Mouse (Mus musculus): ENCODE data around the gene Asb4. TPM values are rescaled to one million over a fixed set of nuclear protein-coding genes. Genes with fewer than 3 reads are reported as not detected.
"Not testable (repeated sequence)": the region's sequence is repeated elsewhere in the genome, so short reads cannot be mapped to it uniquely, and the experiment has no call there.

Gene Asb4
- polyA plus RNA-seq (2012; ENCODE audit: insufficient read depth, insufficient read length, missing spikeins) = 1.1 and 1.4 TPM in 2 replicates

DNA sequence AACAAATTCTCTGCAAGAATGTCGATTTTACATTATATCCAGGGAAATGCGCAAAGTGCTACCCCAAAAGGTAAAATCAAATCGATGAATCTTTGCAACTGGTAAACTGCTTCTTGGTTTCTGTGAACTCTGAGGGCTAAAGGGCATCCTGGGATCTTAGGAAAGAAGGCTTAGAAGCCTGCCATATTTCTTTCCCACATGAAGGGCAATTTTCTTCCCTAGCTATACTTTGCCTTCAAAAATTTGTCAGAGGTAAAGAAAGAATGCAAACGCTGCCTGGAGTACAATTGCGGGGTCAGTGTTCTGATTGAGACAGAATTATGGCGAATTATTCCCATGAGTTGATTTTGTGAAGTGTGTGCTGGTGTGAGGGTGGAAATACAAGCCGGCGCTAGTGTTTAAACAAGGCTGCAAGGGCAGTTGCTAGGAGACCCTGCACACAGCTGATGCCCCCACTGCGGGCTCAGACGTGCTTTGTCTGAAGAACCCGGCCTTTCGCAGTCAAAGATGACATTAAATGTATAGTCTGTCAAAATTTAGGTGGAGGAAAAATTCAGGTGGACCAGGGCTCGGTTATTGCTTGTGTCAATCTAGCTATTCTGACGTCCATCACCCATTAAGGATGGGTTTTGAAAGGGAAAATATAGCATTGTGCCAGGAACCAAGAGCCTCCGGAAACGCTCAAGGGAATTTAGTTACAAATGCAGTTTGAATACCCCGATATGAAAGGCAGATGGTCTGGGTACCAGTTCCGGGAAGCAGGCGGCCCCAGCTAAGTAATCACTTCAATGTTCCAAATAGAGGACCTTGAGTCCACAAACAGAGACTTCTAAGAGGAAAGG, at the start of gene Asb4:
TSS of gene Asb4 (plus strand) at position 51 of the 842 bp plus-strand sequence.
- TF ChIP-seq POLR2A (IDR thresholded peaks at IDR 0.05; ENCODE audit: borderline replicate concordance, low read depth, low read length) (no peak), CTCF (IDR thresholded peaks at IDR 0.05; ENCODE audit: low read depth, low read length) (no peak)
- Histone ChIP-seq H3K4me1 (ENCODE audit: control insufficient read depth, insufficient read depth, low read length) (peaks cover 7% of the 10 kb centered on the region), H3K27ac (ENCODE audit: insufficient read depth, low read depth, low read length) (no peak within 1 kb of the TSS), H3K4me3 (ENCODE audit: insufficient read depth, low read length) (peak within 1 kb of the TSS; percentile 37)

DNA sequence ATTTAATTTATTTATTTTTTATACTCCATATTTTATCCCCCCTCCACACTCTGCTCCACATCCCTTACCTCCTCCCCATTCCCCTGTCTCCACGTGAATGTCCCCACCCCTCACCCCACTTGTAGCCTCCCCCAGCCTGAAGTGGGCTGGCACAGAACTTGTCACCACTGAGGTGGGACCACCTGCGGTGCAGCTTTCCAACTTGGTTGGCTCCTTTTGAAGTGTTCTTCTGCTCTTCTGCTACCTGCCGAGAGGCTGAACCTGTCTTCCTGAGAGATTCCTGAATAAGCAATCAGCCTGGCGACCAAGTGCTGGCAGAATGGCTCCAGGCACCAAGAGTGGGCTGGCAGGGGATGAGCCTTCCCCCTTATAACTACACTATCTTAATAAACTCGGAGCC, 49.2 kb upstream of the Asb4 start:
- TF ChIP-seq CTCF (IDR thresholded peaks at IDR 0.05; ENCODE audit: low read depth, low read length) (no peak), POLR2A (IDR thresholded peaks at IDR 0.05; ENCODE audit: borderline replicate concordance, low read depth, low read length) (no peak)
- H3K4me1 ChIP-seq (ENCODE audit: control insufficient read depth, insufficient read depth, low read length) = peaks cover 5% of the 10 kb centered on the region
- H3K27ac ChIP-seq (ENCODE audit: insufficient read depth, low read depth, low read length) = no peak overlapping the region
- no peak overlapping the region for H3K4me3 ChIP-seq (ENCODE audit: insufficient read depth, low read length)

DNA sequence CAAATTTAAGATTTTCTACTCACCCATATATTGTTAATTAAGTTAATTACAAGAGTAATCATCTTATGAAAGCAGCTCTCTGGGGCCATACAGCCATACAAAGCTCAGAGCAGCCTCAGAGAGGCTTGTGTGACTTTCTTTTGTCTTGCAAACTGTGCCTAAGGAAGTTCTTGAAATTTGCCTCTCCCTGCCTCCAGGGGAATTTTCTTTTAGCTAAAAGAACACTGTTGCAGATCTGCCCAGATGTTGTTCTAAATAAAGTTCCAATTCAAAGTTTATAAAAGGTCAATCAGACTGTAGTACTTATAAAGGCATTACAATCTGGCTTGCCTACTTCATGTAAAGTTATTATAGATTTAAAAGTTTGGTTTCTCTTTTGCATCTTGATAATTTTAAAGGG, 47.2 kb upstream of the Asb4 start:
- not testable (repeated sequence) for H3K4me3 ChIP-seq (ENCODE audit: insufficient read depth, low read length)

DNA sequence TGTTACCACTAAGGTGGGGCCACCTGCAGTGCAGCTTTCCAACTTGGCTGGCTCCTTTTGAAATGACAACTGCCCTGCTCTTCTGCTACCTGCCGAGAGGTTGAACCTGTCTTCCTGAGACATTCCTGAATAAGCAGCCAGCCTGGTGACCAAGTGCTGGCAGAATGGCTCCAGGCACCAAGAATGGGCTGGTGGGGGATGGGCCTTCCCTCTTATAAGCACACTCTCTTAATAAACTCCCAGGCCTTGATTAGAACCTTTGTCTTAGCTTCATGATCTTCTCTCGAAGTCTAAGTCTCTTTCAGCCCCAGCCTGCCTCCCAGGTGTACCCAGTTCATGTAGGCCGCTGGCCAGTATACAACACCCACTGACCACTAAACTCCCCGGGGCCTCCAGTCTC, 44.4 kb upstream of the Asb4 start:
- Histone ChIP-seq H3K4me1 (ENCODE audit: control insufficient read depth, insufficient read depth, low read length) (peaks cover 22% of the 10 kb centered on the region), H3K27ac (ENCODE audit: insufficient read depth, low read depth, low read length) (peak overlapping the region; percentile 93)

More for the DNA sequence above, 47.2 kb upstream of the Asb4 start:
- H3K4me1 ChIP-seq (ENCODE audit: control insufficient read depth, insufficient read depth, low read length) = peaks cover 14% of the 10 kb centered on the region
- not testable (repeated sequence) for H3K27ac ChIP-seq (ENCODE audit: insufficient read depth, low read depth, low read length)

DNA sequence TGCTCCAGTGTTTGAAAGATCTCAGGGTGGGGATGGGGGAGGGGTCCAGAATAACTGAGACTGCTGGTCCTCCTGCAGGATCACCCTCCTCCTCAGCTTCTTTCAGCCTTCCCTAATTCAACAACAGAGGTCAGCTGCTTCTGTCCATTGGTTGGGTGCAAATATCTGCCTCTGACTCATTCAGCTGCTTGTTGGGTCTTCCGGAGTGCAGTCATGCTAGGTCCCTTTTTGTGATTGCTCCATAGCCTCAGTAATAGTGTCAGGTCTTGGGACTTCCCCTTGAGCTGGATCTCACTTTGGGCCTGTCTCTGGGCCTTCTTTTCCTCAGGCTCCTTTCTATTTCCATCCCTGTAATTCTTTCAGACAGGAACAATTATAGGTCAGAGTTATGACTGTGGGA, 43.9 kb upstream of the Asb4 start:
- Histone ChIP-seq H3K4me1 (ENCODE audit: control insufficient read depth, insufficient read depth, low read length) (peaks cover 24% of the 10 kb centered on the region), H3K27ac (ENCODE audit: insufficient read depth, low read depth, low read length) (peak overlapping the region; percentile 93)
- not testable (repeated sequence) for H3K4me3 ChIP-seq (ENCODE audit: insufficient read depth, low read length)

More for the DNA sequence above, 44.4 kb upstream of the Asb4 start:
- H3K4me3 ChIP-seq (ENCODE audit: insufficient read depth, low read length) = not testable (repeated sequence)

DNA sequence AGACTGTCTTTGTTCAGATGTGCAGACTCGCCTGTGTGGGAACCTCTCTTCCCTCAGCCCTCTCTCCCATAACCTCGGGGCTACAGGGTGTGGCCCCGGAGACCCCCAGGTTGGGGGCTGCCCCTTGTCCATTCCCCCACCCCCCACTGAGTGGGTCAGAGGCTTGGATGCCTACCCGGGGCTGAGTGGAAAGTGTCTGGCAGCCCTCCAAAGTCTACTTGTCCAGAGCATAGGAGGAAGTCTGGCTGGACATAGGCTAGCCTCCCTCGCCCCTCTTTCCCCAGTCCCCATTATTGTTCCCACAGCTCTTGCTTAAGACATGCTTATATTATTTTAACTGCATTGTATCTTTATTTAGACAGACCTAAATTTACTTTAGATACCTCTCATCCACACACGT, 38.9 kb upstream of the Asb4 start:
- H3K27ac ChIP-seq (ENCODE audit: insufficient read depth, low read depth, low read length) = no peak overlapping the region
- H3K4me1 ChIP-seq (ENCODE audit: control insufficient read depth, insufficient read depth, low read length) = peaks cover 19% of the 10 kb centered on the region
- TF ChIP-seq POLR2A (IDR thresholded peaks at IDR 0.05; ENCODE audit: borderline replicate concordance, low read depth, low read length) = no peak
- no peak for TF ChIP-seq CTCF (IDR thresholded peaks at IDR 0.05; ENCODE audit: low read depth, low read length)
- no peak overlapping the region for H3K4me3 ChIP-seq (ENCODE audit: insufficient read depth, low read length)

DNA sequence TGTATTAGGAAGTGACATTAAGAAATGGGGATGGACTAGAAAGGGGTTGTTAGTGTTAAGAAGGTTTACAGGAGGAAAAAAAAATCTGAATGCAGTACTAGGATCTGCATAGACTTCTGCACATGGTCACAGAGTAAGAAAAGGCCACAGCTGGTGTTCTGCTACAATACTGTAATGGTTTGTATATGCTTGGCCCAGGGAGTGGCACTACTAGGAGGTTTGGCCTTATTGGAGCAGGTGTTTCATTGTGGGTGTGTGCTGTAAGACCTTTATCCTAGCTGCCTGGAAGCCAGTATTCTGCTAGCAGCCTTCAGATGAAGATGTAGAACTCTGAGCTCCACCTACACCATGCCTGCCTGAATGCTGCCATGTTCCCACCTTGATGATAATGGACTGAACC, 25.3 kb upstream of the Asb4 start:
- Histone ChIP-seq H3K4me1 (ENCODE audit: control insufficient read depth, insufficient read depth, low read length) (peaks cover 14% of the 10 kb centered on the region), H3K27ac (ENCODE audit: insufficient read depth, low read depth, low read length) (no peak overlapping the region), H3K4me3 (ENCODE audit: insufficient read depth, low read length) (no peak overlapping the region)
- TF ChIP-seq POLR2A (IDR thresholded peaks at IDR 0.05; ENCODE audit: borderline replicate concordance, low read depth, low read length) (no peak), CTCF (IDR thresholded peaks at IDR 0.05; ENCODE audit: low read depth, low read length) (no peak)

DNA sequence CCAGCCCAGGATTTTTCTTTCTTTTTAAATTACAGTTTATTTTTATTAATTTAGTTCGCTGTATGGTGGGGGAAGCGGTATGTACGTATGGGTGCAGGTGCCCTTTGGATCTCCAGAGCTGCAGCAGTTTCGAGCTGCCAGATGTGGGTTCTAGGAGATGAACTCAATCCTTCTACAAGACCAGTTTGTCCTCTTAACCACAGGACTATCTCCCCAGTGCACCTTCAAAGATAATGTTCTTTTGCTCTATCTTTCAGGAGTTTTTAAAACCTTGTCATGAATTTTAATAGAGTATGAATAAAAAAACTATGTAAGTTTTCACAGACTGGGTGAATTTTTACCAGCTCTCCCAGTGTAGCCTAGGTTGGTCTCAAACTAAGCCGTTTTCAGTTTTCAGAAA, 22.8 kb upstream of the Asb4 start:
- H3K4me1 ChIP-seq (ENCODE audit: control insufficient read depth, insufficient read depth, low read length) = peaks cover 34% of the 10 kb centered on the region
- TF ChIP-seq CTCF (IDR thresholded peaks at IDR 0.05; ENCODE audit: low read depth, low read length) = no peak
- TF ChIP-seq POLR2A (IDR thresholded peaks at IDR 0.05; ENCODE audit: borderline replicate concordance, low read depth, low read length) = no peak
- no peak overlapping the region for H3K27ac ChIP-seq (ENCODE audit: insufficient read depth, low read depth, low read length)
- no peak overlapping the region for H3K4me3 ChIP-seq (ENCODE audit: insufficient read depth, low read length)

DNA sequence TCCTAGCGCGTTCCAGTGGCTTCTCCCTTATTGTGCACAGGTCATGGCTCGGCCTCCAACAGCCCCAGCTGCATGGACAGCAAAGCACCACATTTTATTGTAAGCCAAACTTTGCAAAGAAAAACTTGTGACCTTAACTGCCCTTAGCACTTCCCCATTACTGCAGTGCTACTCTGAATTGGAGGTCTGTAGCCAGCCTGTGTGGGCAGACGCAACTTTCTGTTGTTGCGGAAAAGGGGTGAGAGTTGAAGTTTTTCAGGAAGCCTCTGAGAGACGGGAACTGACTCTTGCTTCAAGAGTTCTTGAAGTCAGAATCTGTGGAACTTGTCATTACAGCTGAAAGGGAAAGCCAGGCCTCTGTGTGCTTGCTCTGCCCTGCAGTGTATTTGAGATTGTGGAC, 21.2 kb upstream of the Asb4 start:
- Histone ChIP-seq H3K27ac (ENCODE audit: insufficient read depth, low read depth, low read length) (peak overlapping the region; percentile 88), H3K4me1 (ENCODE audit: control insufficient read depth, insufficient read depth, low read length) (peaks cover 38% of the 10 kb centered on the region), H3K4me3 (ENCODE audit: insufficient read depth, low read length) (no peak overlapping the region)
- no peak for TF ChIP-seq CTCF (IDR thresholded peaks at IDR 0.05; ENCODE audit: low read depth, low read length)
- TF ChIP-seq POLR2A (IDR thresholded peaks at IDR 0.05; ENCODE audit: borderline replicate concordance, low read depth, low read length) = no peak

DNA sequence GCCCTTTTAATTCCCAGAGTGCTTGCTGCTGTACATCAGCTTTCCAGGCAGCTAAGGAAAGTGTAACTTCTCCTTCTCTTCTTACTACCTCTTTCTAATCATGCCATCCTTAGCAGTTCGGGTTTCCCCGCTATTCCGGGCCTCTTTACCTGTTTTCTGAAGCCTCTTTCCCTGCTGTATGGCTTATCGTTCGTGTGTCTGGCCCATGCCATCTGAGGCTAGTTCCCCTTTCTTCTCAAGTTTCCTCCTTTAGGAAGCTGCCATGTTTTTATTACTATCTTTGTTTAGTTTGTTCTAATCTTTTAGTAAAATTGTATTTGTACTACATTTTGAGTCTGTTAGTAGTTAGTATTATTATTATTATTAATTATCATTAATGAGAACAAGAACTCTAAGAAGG, 17.3 kb upstream of the Asb4 start:
- H3K4me3 ChIP-seq (ENCODE audit: insufficient read depth, low read length) = no peak overlapping the region
- H3K4me1 ChIP-seq (ENCODE audit: control insufficient read depth, insufficient read depth, low read length) = peaks cover 38% of the 10 kb centered on the region
- TF ChIP-seq POLR2A (IDR thresholded peaks at IDR 0.05; ENCODE audit: borderline replicate concordance, low read depth, low read length) = no peak
- TF ChIP-seq CTCF (IDR thresholded peaks at IDR 0.05; ENCODE audit: low read depth, low read length) = no peak
- peak overlapping the region; percentile 62 for H3K27ac ChIP-seq (ENCODE audit: insufficient read depth, low read depth, low read length)

DNA sequence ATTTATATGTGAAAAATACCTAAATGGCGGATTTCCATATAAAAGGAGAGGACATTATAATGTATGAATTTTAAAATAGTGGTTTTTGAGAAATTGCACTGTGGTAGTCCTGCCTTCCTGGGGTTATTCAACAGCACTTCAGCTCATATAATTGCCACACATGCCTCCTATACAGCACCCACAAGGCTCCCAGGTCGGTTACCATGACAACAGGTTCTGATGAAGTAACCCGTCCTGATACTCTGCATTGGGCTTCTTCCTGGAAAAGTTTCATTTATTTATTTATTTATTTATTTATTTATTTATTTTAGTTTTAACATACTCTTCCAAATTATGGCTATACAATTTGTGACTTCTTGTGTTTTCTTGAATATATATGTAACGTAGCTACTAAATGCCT, 6.3 kb upstream of the Asb4 start:
- TF ChIP-seq CTCF (IDR thresholded peaks at IDR 0.05; ENCODE audit: low read depth, low read length) = no peak
- TF ChIP-seq POLR2A (IDR thresholded peaks at IDR 0.05; ENCODE audit: borderline replicate concordance, low read depth, low read length) = no peak
- Histone ChIP-seq H3K4me1 (ENCODE audit: control insufficient read depth, insufficient read depth, low read length) (peaks cover 7% of the 10 kb centered on the region), H3K4me3 (ENCODE audit: insufficient read depth, low read length) (no peak overlapping the region), H3K27ac (ENCODE audit: insufficient read depth, low read depth, low read length) (no peak overlapping the region)
